Mouse (Mus musculus) spleen, postnatal 10 days (tissue): ENCODE results near the gene Gm49354.
"Not testable (repeated sequence)": the region's sequence is repeated elsewhere in the genome, so short reads cannot be mapped to it uniquely, and the experiment has no call there.

ENCODE experiments used
- DNase-seq, 2 experiments: peaks; one replicate each; pipeline ENCODE4 v3.0.0; 2021 to 2022; ENCODE audit warnings: low spot score in 2 of 2

Gene Gm49354

DNA sequence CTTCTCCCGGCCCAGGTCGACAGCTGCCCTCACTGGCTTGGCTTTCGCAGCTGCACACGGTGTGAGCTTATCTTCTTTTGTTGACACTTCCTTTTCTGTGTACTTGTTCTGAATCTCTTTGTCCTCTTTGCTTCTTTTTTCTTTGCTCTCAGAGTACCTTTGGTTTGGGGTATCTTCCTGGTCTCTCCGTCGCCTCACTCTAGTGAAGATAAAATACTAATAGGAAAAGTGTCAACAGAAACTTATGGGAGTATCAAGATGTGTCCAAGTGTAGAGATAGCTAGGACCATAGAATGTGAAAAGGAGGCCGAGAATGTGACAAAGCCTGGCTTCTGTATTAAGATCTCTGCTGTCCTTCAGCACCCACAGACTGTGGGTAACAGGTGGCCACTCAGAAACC is at the start of gene Gm49354:
Gm49354 (minus strand) TSS at position 101 of the 400 bp plus-strand sequence.
- DNase-seq: no peak

DNA sequence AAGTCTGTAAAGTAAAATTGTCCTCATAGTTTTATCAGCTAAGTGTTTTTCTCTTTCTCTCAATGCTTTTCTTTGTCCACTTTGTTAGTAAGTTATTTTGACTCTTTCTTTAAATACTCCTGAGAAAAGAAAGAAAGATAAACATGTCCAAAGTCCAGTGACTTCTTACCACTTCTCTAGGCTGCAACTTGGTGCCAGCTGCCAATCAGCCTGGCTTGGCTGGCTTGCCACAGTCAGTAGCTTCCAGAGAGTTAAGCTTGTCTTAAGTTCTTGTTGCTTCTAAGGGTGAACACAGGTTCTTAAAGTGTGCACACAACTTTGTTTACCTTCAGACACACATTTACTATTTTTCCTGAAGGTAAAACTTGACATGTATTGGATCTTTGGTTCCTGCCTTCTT is 43.9 kb upstream of the Gm49354 start:
- no peak for DNase-seq

DNA sequence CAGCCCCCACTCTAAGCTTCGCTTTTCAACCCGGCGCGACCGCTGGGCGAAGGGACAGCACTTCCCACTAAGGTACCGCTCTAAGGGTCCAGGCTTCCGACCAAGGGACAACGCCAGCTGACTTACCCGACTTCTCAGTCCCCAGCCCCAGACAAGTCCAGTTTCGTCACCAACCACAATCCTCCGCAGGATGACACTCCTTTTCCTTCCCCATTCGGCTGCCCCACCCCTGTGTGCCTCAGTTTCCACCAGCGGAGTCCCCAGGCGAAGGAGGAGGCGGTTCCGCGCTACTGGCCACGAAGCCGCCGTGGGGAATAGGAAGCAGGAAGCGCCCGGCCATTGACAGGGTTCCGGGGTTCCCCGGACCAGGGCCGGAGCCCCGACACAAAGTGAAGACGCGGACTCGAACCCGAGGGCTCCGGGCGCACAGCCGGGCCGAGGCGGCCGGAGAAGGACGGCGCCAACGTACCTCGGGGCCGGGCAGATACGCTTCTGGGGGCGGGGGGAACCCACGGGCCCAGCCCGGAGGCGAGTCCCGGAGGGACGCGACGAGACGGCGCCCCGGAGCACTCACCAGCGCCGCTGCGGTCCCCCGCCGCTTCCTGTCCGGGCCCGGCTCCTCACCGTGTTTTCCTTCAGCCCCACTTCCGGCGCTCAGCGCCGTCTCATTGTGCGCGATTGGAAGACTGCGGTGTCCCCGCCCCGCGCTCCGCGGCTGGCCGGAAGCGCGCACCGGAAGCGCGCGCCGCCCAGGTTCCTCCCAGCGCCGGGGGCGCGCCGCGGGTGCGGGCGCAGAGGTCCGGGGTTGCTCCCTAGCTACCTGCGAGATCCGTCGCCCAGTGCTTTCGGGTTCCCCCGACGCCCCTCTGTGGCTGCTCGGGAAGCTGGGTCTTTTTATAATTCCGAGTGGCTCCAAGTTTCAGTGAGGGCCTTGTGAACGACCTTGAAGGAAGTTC is 40.7 kb upstream of the Gm49354 start, which contains the start of gene Tut7:
Tut7 (minus strand) TSS at position 641 of the 956 bp plus-strand sequence.
- peak; percentile 93 to 95 for DNase-seq

DNA sequence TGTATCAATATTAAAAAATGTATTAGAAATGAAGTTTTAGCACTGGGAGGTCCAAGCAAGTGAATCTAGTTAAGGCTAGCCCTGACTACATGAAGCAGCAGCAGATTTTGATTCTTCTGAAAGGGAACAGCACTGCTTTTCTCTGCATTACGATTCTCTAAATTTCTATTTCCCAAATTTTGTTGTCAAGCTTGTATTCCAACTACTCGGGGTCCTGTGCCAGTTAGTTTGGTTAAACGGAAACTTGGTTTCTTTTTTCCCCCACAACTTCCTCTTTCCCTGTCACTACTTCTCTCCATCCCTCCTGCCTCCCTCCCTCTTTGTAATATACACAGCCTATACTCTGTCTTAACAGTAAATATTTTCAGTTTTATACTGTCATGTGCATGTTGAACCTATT is 38.8 kb upstream of the Gm49354 start:
- no peak for DNase-seq

DNA sequence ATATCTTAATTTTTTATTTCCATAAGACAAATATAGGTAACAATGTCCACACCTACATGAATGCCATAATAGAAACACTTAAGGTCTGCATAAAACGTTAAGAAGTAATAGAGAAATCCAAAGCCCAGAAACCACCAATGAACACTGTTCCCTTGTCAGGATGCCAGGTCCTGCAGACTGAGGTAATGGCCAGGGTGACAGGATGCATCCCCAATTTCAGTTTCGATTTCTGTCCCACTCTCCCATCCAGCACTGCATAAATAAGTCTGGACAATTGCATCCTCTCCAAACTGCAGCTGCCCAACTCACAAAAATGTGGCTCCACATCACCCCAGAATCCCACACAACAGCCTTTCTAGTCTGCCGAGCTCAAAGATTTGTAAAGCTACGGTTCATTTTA is 38.1 kb upstream of the Gm49354 start:
- peak in 1 of 2 experiments; percentile 36 for DNase-seq

DNA sequence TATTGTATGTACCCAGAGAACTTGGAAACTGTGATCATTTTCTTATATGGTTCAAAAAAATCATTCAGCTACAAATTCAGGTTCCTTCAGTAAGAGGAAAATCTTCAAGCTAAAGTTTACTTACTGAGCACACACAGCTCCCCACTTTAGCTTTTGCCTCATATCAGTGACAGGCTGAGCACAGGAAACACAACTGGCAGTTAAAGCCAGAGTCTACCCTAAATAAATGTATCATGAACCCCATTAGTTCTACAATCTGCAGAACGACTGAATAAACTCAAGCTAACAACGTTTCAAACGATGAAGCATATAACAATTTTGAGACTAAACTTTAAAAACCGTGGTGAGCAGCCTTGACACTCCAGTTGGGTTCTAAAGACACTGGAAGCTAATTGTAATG is 35.3 kb upstream of the Gm49354 start:
- no peak for DNase-seq

DNA sequence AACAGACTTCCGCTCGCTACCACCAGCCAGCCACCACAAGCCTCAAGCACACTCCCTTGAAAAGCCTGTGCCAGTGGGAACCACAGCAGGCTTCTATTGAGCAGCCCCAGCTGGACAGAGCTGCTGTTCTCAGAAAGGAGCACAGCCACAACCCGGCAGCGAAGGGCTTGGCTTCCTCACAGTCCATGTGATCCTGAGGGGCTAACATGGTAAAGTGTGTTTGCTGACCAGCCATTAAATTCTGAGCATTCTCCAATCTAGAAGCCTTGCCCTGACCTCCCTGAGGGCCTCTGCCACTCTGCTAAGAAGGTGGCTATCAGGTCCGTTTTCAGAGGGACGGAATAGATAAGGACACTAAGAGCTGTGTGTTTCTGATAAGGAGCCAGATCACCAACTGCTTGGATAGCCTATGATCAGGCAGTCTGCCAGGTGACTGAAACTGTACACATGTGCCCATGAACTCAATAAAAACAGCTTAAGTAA is 32.1 kb upstream of the Gm49354 start:
- DNase-seq: peak in 1 of 2 experiments; percentile 69

DNA sequence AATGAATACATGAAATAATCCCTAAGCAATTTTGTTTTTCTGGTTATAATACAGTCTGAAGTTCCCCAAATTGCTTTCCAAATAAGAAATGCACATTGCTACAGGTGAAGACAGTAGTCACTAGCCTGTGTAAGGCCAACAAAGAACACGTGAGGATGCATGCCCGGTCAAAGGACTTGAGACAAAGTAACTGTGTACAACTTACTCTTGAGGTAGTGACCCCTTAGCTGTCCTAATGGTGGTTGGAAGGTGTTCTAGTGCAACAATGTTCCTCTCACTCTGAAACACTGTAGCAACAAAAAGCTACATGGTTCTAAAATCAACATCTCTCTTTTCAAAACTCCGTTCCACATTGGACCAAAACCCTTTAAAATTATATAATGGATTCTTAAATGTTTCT is 29.5 kb upstream of the Gm49354 start:
- DNase-seq: no peak

DNA sequence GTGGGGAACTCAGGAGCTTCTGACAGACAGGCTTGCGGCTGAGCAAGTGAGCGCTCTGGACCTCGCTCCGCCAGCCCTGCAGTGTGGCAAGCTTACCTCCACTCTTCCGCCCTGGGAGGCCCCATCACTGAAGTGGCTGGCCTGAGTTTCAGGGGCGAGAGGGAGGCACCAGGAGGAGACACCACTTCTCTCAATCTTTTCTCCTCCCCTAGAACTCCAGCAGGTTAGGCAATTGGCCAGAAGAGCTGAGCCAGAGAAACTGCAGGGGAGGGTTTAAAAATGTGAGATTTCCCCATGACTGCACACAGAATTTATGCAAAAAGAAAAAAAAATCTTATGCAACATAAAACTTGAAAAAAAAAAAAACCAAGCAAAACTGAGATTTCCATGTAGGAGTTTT is 19.0 kb upstream of the Gm49354 start:
- DNase-seq: no peak

DNA sequence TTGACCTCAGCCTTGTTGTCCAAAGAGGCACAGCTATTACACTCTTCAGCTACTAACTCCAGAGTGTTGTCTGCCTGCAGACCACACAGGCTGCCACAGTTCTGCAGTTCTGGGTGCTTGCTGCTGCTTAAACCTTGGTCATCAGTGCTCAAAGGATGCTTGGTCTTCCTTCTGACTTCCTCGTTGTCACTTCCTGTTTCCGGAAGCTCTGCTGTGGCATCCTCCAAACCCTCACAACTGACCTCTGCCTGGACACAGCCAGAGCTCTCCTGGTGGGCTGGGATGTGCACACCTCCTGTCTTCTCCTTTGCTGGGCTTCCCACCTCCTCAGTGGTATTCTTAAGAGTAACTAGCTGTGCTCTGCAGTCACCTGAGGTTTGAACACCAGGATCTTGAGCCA is 18.0 kb upstream of the Gm49354 start:
- no peak for DNase-seq

DNA sequence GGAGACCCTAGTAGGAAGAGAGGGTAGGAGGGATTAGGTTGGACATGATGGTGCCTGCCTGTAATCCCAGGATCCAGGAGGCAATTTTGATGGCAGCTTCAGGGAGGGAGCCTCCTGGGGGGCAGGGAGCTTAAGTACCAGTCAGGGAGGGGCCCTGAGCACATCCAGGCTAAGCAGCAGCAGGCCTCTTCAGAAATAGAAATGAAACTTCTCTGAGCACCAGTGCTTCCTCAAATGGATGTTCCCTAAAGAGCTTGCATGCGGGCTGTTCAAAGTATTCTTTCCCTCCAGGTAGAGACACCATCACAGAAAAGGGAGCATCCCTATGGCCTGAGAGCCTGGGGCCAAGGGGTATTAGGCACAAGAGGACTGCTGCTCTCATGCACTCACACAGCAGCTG is 16.3 kb upstream of the Gm49354 start:
- no peak for DNase-seq

DNA sequence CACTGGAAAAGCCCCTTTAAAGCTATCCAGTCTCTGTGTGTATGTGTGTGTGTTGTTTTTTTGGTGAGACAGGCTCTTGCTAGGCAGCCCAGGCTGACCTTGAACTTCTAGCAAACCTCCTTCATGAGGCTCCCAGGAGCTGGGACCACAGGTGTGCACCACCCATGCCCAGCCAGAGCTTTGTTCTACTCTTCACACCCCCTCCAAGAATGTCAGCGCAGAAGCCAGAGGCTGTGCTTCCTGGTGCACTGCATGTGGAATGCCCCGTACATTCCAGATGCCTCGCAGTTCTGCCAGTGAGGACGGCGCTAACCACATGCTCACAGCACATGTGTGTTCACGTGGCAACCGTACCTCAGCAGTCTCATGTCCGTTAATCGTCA is 14.4 kb upstream of the Gm49354 start:
- DNase-seq: peak; percentile 30 to 57

DNA sequence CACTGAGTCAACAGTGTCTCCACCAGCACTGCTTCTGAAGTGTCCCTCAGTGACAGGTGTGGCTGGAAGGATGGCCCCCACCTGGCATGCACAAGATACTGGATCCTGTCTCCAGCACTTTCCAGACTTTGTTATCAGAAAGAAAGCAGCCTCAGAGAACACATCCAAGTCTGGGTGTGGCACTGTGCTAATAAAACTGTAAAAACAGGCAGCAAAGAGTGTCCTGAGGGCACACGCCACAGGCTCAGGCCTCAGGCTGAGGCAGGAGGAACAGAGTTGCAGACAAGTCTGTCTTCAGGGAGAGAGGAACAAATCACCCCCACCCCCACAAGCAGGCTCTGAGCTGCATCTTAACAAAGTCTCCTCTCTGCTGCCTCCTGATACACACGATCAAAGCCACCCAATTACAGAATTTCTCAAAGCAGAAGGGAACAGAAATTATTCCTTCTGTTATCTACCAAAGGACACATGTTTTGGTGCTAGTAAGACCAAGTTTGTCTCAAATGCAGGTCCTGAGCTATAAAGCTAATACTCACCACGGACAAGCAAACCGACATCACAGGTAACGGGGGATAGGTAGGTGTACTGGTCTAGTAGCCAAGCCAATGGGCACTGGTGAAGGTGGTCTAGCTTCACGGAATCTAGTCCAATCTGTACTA is 13.9 kb upstream of the Gm49354 start:
- DNase-seq: peak; percentile 61 to 77

DNA sequence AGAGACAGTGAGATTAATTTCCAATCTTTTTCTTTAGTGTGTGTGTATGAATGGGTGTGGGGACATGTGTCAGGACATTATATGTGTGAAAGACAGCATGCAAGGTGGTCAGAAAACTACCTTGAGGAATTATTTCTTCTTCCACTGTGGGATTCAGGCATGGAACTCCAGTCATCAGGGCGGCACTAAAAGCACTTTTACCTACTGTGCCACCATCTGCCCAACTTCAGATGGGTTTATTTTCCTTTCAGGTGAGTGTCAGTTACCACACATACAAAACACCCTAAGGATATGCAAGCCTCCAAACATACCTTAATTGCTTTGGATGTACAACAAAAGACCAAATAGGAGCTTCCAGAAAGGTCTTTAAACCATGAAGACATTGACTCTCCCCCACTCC is 12.7 kb upstream of the Gm49354 start:
- DNase-seq: no peak

DNA sequence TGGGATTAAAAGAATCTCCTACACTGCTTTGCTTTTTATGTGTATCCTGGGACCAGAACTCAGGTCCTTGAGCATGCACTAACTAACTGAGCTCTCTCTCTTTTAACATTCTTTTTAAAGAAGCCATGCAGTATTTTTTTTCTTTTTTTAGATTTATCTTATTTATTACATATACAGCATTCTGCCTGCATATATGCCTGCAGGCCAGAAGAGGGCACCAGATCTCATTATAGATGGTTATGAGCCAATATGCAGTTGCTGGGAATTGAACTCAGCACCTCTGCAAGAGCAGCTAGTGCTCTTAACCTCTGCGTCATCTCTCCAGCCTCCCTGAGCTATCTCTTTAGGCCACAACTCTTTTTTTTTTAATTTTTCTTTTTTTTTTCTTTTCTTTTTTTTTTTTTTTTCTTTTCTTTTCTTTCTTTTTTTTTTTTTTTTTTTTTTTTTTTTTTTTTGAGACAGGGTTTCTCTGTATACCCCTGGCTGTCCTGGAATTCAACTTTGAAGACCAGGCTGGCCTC is 2.2 kb downstream of the Gm49354 start:
- DNase-seq: not testable (repeated sequence)

DNA sequence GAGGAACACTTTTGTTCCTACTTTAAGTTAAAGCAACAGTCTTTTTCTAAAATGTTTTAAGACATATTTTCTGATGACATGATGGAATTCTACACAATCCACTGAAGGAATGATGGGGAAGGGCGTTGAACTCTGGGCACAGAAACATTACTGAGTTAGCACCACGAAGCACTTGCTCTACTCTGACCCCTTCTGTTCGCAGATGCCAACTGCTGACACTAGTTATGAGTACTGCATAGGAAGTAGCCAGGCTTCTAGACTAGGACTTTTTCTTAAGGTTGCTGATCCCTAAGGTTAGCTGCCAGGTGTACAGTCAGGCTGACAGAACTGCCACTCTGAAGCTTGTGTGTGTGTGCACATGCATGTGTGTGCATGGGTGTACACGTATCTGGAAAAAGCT is 2.8 kb downstream of the Gm49354 start:
- no peak for DNase-seq

DNA sequence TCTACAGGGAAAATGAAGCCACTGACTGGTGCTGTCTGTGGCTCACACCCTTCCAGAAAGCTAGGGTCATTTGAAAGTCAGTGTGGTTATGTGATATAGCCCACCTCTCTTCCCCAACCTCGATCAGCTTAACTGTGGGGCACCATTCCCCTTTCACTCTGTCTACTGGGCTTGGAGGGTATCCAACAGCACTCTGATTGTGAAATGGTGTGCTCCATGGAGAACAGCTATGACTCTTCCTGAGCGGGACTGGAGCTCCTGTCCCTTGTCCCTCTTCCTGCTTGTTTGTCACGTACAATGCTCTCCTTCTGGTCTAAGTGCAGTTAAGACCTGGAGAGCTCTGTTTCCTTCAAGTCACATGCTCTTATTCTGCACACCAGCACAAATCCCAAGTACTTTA is 6.9 kb downstream of the Gm49354 start:
- no peak for DNase-seq

DNA sequence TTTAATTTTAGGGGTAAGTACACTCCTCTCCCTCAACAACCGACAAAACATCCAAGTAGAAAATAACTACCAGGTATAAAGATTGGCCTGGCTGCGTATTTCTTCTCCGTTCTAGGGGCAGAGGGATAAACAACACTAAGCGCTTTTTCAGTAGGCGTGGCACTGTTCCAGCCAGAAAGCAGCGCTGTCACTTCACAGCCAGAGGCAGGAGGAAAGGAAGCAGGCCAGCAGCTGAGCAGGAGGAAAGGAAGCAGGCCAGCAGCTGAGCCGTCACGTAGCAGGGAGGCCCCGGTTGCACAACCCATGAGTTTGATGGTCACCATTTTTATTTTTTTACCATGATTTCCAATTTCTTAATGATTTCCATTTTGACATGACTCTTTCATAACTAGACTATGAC is 10.8 kb downstream of the Gm49354 start:
- peak; percentile 63 to 83 for DNase-seq

DNA sequence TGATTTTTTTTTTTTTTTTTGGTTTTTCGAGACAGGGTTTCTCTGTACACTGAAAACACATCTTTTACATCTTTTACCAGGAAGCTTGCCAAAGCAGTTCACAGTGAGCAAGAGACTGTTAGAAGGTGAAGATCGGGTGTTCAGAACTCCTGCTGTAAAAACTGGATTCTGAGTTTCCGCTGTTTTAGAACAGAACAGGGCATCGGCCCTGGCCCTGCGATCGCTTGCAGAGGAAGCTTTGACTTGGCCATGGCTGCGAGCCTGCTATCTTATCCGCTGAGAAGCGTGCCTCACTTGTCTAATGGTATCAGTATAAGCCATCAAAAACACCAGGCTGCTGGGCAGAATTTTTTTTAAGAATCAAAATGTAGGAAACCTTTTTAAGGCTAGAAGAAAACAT is 11.2 kb downstream of the Gm49354 start:
- DNase-seq: peak in 1 of 2 experiments; percentile 45

DNA sequence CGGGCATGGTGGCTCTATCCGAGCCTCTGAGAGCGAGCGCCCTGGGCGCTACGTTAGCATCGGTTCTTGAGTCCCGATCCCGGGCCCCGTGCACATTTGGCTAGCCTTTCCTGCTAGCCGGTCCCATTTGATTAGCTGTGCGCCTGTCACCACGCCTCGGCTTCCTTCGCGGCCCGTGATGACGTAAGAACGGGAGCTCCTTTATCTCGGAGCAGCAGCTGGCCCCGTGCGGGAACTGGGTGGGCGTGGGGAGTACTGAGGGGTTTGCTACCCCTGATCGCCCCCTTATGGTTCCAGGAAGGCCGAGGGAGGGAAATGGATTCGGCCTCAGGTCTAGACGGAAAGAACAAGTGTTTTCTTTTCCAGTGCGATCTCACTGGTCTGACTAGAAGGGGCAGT is 11.9 kb downstream of the Gm49354 start:
- peak; percentile 90 to 94 for DNase-seq

DNA sequence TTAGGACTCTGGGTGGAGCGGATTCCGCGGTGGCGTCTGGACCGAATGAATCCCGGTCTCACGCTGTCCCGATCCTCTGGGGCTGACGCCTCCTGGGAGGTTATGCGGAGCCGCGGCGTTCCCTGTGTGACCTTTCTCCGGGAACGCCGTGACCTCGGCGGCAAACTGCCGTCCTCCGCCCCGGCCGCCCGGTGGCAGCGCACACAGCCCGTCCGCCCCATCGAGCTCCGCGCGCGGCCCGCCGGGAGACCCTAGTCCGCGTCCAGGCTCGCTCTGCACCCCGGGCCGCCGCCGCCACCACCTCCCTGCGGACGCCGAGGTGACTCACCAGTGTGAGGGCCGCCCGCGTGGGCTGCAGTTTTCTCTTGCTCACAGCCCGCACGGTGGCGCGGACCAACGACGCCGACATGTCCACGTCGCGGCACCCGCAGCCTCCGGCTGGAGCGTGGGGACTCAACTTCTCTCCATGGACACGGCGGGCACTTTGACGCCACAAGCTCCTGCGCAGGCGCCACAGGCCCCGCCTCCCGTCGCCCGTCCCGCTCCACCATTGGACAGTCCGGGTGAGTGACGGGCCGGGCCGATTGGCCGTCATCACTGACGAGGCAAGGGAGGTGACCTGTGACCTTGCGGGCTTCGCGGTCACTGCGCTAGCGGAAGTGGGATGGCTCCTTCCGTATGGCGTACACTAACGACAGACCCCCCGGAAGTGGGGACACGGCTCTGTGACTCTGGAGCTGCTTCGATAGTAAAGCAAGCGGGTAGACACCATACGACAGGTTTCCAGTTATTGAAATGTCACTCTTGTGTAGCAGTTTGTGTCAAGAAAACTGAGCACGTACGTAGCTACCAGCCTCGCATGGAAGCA is 12.5 kb downstream of the Gm49354 start, which contains the start of gene Isca1:
Isca1 (minus strand) TSS at position 515 of the 868 bp plus-strand sequence.
- DNase-seq: peak; percentile 99 to 100
